Mouse (Mus musculus) liver, embryonic 11.5 days (tissue): Measurements from ENCODE around the gene Bhlha9. TPM values are rescaled to one million over a fixed set of nuclear protein-coding genes. Genes with fewer than 3 reads are reported as not detected.

Experiments
- ATAC-seq: fragments of 200-750 bp; cut with Nextera tagmentation; replicated peaks from 2 replicates; pipeline ENCODE4 v1.8.0; 2017; ENCODE audit warnings: moderate number of reproducible peaks, mild to moderate bottlenecking, moderate TSS enrichment, moderate library complexity; ENCODE audit not compliant: low FRiP score
- DNase-seq: peaks from one replicate; pipeline ENCODE4 v3.0.0-alpha.2; 2017; ENCODE audit warnings: low spot score
- H3K27ac ChIP-seq: fragments of 300-500 bp; sonication (generic); 2 replicates; pipeline ENCODE4 v1.5.1; 2014; ENCODE audit warnings: mild to moderate bottlenecking, low read depth, low read length, control low read depth
- H3K27me3 ChIP-seq: fragments of 300-500 bp; sonication (generic); replicated peaks from 2 replicates; pipeline ENCODE4 v1.6.1; 2014; ENCODE audit warnings: low read length, mixed read lengths; ENCODE audit not compliant: control insufficient read depth, insufficient read depth
- H3K36me3 ChIP-seq: fragments of 300-500 bp; sonication (generic); 2 replicates; pipeline ENCODE4 v1.6.1; 2014; ENCODE audit warnings: mild to moderate bottlenecking, low read length, moderate library complexity, mixed read lengths; ENCODE audit not compliant: control insufficient read depth, insufficient read depth
- H3K4me1 ChIP-seq: fragments of 300-500 bp; sonication (generic); replicated peaks from 2 replicates; pipeline ENCODE4 v1.6.1; 2014; ENCODE audit warnings: low read length, mixed read lengths; ENCODE audit not compliant: control insufficient read depth, insufficient read depth
- H3K4me2 ChIP-seq: fragments of 300-500 bp; sonication (generic); 2 replicates; pipeline ENCODE4 v1.6.1; 2014; ENCODE audit warnings: mild to moderate bottlenecking, control low read depth, moderate library complexity
- H3K4me3 ChIP-seq: fragments of 300-500 bp; sonication (generic); 2 replicates; pipeline ENCODE4 v1.5.1; 2014; ENCODE audit warnings: low read depth, low read length, control low read depth
- H3K9ac ChIP-seq: fragments of 300-500 bp; sonication (generic); 2 replicates; pipeline ENCODE4 v1.6.1; 2014; ENCODE audit warnings: low read depth, low read length, control low read depth
- H3K9me3 ChIP-seq: fragments of 300-500 bp; sonication (generic); 2 replicates; pipeline ENCODE4 v1.6.1; 2016; ENCODE audit warnings: low read length, inconsistent platforms, mixed read lengths; ENCODE audit not compliant: control insufficient read depth
- WGBS: fragments of 180-500 bp; shearing (Covaris S2); extraction: QIAGEN DNeasy Blood & Tissue Kit; methylation state at CpG from one replicate; pipeline ENCODE4 v1.1.7; 2014; 5-methylcytosine and 5-hydroxymethylcytosine counted together
- polyA plus RNA-seq: library from polyadenylated mRNA; unstranded; fragments of >200 nt; fragmentation: Nextera tagmentation; extraction: Ambion mirVana; gene quantifications from 2 replicates; pipeline ENCODE4 v1.2.1, GENCODE M21; 2014

Bhlha9 gene
- polyA plus RNA-seq, 1 experiment from 2014 or later: 0.37 TPM

- DNase-seq (no peak), ATAC-seq (no peak)
- H3K4me1 ChIP-seq: no peaks in the 10 kb centered on the region
- peak overlapping the region; percentile 20; the same call in 1 of the 2 replicates for H3K4me3 ChIP-seq
- H3K9me3 ChIP-seq: no peaks in the 10 kb centered on the region
- H3K9ac ChIP-seq: no peak overlapping the region
- H3K36me3 ChIP-seq: no peaks in the 10 kb centered on the region
- no peak overlapping the region for H3K27ac ChIP-seq
- H3K4me2 ChIP-seq: peak overlapping the region; percentile 48
- H3K27me3 ChIP-seq: no peaks in the 10 kb centered on the region
- 7% methylated on average over 10 of the region's 10 CpGs for WGBS
Measured at GRCm38 (mm10) chr11:76655106-76655505, 17.2 kb upstream of the Bhlha9 start.

- ATAC-seq (no peak), DNase-seq (no peak)
- WGBS: 62% methylated on average over 4 of the region's 4 CpGs
Measured at GRCm38 (mm10) chr11:76657450-76657970, 14.8 kb upstream of the Bhlha9 start.

GRCm38 (mm10) chr11:76659138-76659930, 12.9 kb upstream of the Bhlha9 start:
- no peak overlapping the region for H3K27ac ChIP-seq
- no peaks in the 10 kb centered on the region for H3K36me3 ChIP-seq
- no peaks in the 10 kb centered on the region for H3K4me1 ChIP-seq
- H3K4me2 ChIP-seq: no peak overlapping the region
- 67% methylated on average over 14 of the region's 14 CpGs for WGBS
- H3K27me3 ChIP-seq: no peaks in the 10 kb centered on the region; the same call in 1 of the 2 replicates
- ATAC-seq (no peak), DNase-seq (no peak)
- no peak overlapping the region for H3K4me3 ChIP-seq
- H3K9me3 ChIP-seq: no peaks in the 10 kb centered on the region
- H3K9ac ChIP-seq: no peak overlapping the region

More at GRCm38 (mm10) chr11:76657450-76657970, 14.8 kb upstream of the Bhlha9 start:
- Histone ChIP-seq H3K9me3 (no peaks in the 10 kb centered on the region), H3K36me3 (no peaks in the 10 kb centered on the region), H3K27me3 (no peaks in the 10 kb centered on the region), H3K27ac (no peak overlapping the region), H3K4me2 (no peak overlapping the region), H3K4me3 (no peak overlapping the region), H3K4me1 (no peaks in the 10 kb centered on the region), H3K9ac (no peak overlapping the region)

DNA sequence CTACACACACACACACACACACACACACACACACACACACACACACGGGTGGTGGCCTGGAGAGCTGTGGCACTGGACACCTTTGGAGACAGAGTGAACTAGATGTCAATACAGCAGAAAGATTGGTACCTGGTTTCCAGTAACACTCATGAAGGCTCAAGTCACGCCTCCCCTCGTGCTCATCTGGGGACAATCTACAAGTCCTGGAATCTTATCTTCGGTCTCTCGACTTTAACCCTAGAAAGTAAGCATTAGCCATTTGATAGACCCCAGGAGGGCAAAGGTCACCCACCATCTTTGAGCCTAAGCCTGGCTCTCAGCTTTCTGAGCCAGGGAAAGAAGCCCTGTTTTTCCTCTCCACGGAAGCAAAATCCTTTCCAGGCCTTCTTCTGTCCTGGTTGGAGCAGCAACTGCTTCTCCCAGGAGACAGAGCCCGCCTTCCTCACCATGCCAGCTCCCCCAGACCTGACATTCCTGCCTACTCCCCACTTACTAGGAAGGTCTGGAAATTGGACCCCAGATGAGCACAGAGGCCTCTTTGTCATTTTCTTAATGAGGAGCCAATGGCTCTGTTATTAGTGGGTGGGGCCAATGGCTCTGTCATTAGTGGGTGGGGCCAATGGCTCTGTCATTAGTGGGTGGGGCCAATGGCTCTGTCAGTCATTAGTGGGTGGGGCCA, 10.3 kb upstream of the Bhlha9 start:
- DNase-seq: no peak
- Histone ChIP-seq H3K4me3 (no peak overlapping the region), H3K4me2 (no peak overlapping the region), H3K27me3 (peaks cover 26% of the 10 kb centered on the region), H3K9me3 (no peaks in the 10 kb centered on the region), H3K36me3 (no peaks in the 10 kb centered on the region), H3K9ac (no peak overlapping the region), H3K4me1 (no peaks in the 10 kb centered on the region; the same call in 1 of the 2 replicates), H3K27ac (no peak overlapping the region)
- ATAC-seq: no peak
- WGBS: 47% methylated on average over 7 of the region's 7 CpGs

DNA sequence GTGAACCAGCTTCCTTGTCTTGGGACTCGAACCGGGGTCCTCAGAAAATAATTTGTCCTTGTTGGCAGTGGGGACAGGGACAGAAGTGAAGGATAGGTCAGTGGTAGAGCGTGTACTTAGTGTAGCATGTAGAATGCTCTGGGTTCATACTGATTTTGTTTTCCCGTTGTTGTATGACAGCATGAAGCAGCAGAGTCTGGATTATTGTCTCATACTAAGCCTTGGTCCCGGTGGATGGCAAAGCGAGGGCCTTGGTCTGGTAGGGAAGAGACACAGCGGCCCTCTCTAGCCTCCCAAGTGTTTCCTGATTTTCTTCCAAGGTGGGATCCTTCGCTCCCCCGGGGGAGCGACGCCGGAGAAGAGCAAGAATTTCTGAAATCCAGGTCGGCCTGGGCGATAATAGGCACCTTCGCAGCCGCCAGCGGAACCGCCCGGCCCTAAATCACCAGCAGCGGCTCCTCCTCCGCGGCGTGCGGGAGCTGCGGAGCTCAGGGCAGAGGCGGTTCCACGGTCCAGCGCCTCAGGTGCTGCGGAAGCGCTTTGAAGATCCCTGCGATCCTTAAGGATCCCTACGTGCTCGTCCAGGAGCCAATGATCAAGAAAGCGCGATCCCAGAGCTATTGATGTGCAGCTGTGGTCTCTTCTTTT, 6.1 kb upstream of the Bhlha9 start:
- no peak for ATAC-seq

DNA sequence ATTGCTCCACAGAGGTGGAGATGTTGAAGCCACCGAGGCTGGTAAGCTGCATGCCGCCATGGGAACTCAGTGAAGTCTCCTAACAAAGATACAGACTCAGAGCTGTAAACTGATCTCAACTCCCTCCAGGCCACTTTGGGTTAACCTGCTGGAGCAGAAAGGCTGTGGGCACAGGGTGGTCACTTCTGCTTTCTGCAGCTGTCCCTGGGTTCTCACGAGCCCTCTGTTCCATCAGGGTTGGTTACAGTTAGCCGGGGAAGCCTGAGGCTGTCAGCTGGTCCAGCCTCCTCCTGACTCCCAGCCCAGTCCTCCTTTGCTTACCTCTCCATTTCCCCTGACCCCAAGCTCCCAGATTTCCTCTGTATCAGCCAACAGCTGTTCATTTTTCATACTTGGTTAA, 4.5 kb upstream of the Bhlha9 start:
- no peaks in the 10 kb centered on the region; the same call in 1 of the 2 replicates for H3K4me1 ChIP-seq
- no peak overlapping the region for H3K27ac ChIP-seq
- WGBS: 21% methylated on average over 4 of the region's 4 CpGs
- no peak for ATAC-seq
- no peak for DNase-seq
- H3K4me3 ChIP-seq: no peak overlapping the region
- H3K4me2 ChIP-seq: no peak overlapping the region
- H3K36me3 ChIP-seq: no peaks in the 10 kb centered on the region
- peaks cover 70% of the 10 kb centered on the region for H3K27me3 ChIP-seq
- no peak overlapping the region for H3K9ac ChIP-seq
- no peaks in the 10 kb centered on the region for H3K9me3 ChIP-seq

More for the DNA sequence above, 6.1 kb upstream of the Bhlha9 start:
- WGBS: 9% methylated on average over 35 of the region's 35 CpGs
- Histone ChIP-seq H3K27ac (no peak overlapping the region), H3K27me3 (peaks cover 53% of the 10 kb centered on the region), H3K9ac (no peak overlapping the region), H3K4me1 (no peaks in the 10 kb centered on the region; the same call in 1 of the 2 replicates), H3K4me2 (peak overlapping the region; percentile 59), H3K36me3 (no peaks in the 10 kb centered on the region), H3K4me3 (peak overlapping the region; percentile 33), H3K9me3 (no peaks in the 10 kb centered on the region)
- DNase-seq: no peak

DNA sequence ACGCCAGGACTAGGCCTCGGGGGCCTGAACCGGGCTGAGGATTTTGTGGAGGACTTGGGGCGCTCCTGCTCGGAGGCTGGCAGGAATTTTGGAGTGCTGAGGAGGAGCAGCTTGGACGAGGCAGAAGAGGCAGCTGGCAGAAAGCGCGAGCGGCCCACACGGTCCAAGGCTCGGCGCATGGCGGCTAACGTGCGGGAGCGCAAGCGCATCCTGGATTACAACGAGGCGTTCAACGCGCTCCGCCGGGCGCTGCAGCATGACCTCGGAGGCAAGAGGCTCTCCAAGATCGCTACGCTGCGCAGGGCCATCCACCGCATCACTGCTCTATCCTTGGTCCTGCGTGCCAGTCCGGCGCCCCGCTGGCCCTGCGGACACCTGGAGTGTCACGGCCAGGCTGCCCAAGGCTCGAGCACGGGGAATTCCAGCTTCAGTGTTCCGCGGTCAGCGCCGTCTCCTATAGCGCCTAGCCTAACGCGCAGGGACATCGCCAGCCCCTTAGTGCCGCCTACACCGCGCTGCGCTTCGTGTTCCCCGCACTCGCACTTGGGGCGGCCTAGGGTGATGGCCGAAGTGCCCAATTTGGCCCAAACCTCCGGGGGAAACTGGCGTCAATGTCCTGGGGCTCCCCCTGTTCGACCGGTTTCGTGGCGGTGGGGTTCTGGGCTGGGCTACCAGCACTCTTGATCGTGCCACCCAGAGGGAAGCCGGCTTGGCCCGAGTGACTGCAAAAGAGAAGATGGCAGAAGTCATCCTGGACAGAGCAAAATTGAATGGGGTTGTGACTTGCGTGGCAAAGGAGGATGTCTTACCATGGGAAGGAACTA, 503 bp downstream of the Bhlha9 start:
- Histone ChIP-seq H3K4me1 (no peaks in the 10 kb centered on the region), H3K27me3 (peaks cover 61% of the 10 kb centered on the region), H3K9ac (no peak overlapping the region), H3K9me3 (no peaks in the 10 kb centered on the region), H3K4me2 (peak overlapping the region; percentile 56), H3K4me3 (peak overlapping the region; percentile 20; the same call in 1 of the 2 replicates), H3K27ac (no peak overlapping the region), H3K36me3 (no peaks in the 10 kb centered on the region)
- ATAC-seq (no peak), DNase-seq (no peak)
- 6% methylated on average over 64 of the region's 64 CpGs for WGBS

DNA sequence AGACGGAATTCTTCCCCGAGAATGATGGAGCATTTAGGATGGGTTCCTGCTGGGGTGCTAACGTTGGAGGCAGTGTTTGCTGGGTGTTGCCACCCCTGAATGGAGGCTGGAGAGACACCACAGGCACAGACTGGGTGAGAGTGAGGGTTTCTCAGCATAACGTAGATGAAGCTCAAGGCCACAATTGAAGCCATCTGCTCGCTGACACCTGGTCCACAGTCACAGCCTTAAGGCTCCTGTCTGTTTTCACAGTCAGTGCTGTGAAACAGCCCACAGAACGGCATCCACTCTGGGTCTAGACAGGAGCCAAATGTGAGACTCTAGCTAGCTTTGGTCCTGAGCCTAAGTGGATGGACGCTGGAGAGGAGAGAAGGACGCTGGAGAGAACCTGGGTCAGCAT, 1.9 kb downstream of the Bhlha9 start:
- 44% methylated on average over 8 of the region's 8 CpGs for WGBS
- no peak overlapping the region for H3K4me2 ChIP-seq
- no peaks in the 10 kb centered on the region for H3K36me3 ChIP-seq
- DNase-seq: no peak
- H3K27ac ChIP-seq: no peak overlapping the region
- H3K9ac ChIP-seq: no peak overlapping the region
- H3K4me1 ChIP-seq: no peaks in the 10 kb centered on the region
- no peaks in the 10 kb centered on the region for H3K9me3 ChIP-seq
- H3K4me3 ChIP-seq: no peak overlapping the region
- no peak for ATAC-seq
- peaks cover 56% of the 10 kb centered on the region for H3K27me3 ChIP-seq
